In the genomic region with DNA sequence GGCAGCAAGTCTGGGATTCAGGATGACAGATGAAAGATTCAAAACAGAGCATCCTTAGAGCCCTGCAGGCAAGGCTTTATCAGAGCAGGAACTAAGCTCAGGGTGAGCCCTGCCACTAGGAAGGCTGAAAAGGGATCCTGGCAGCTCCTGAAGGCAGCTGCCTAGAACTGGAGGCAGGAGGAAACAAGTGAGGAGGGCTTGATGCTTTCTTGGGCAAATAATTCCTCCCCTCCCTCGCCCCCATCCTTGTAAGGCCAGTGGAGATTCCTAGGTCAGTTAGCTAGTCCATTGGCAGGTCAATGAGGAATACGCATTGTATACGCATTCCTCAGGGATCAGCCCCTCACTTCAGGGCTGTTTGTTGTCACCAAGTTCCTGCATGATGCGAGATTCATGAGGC, we compare ENCODE assay signal across 26 mouse cellular contexts. TPM values are rescaled to one million over a fixed set of nuclear protein-coding genes. Genes with fewer than 3 reads are reported as not detected.
DNase-seq lines count a peak whose midpoint lies in the region; ATAC-seq lines count a peak whose summit lies in the region.
"Had no signal": no experiment of that assay in that cellular context is flagged by ENCODE, and none has a peak within 500 bp of the region (broad histone marks: within the 10 kb centered on the region; RNA-seq: fewer than 3 reads in every experiment).

No protein-coding gene starts in this region.

- H3K36me3 ChIP-seq in heart, embryonic 14.5 days (ENCODE audit: control insufficient read depth, insufficient read depth, low read length) = no peaks in the 10 kb centered on the region
- no peaks in the 10 kb centered on the region for H3K36me3 ChIP-seq in embryonic facial prominence, embryonic 14.5 days (ENCODE audit: control insufficient read depth, insufficient read depth, low read length)
- H3K36me3 ChIP-seq in neural tube, embryonic 15.5 days = no peaks in the 10 kb centered on the region
- H3K36me3 ChIP-seq: embryonic facial prominence, embryonic 12.5 days; intestine, embryonic 15.5 days had no signal

- no peaks in the 10 kb centered on the region for H3K9me3 ChIP-seq in heart, embryonic 14.5 days (ENCODE audit: control insufficient read depth, low read length)
- H3K9me3 ChIP-seq in embryonic facial prominence, embryonic 14.5 days (ENCODE audit: control insufficient read depth, low read length) = no peaks in the 10 kb centered on the region
- H3K9me3 ChIP-seq in neural tube, embryonic 15.5 days (replicated peaks) = no peaks in the 10 kb centered on the region
- H3K9me3 ChIP-seq: embryonic facial prominence, embryonic 12.5 days; intestine, embryonic 15.5 days had no signal

- peaks cover 34 to 44% of the 10 kb centered on the region in 2 experiments for H3K4me1 ChIP-seq in heart, embryonic 14.5 days (ENCODE audit: control insufficient read depth in 2 of 2, insufficient read depth in 2 of 2, low read length in 2 of 2)
- H3K4me1 ChIP-seq in embryonic facial prominence, embryonic 14.5 days (ENCODE audit: control insufficient read depth, insufficient read depth, low read length) = peaks cover 33% of the 10 kb centered on the region
- H3K4me1 ChIP-seq in neural tube, embryonic 15.5 days = peaks cover 40% of the 10 kb centered on the region

- no peak overlapping the region for H3K4me3 ChIP-seq in heart, embryonic 14.5 days (ENCODE audit: control insufficient read depth in 1 of 2, insufficient read depth in 1 of 2, low read depth in 1 of 2, low read length in 2 of 2)
- no peak overlapping the region for H3K4me3 ChIP-seq in embryonic facial prominence, embryonic 14.5 days (ENCODE audit: low read depth, low read length)
- no peak overlapping the region for H3K4me3 ChIP-seq in neural tube, embryonic 15.5 days (replicated peaks)
- H3K4me3 ChIP-seq: embryonic facial prominence, embryonic 12.5 days; erythroblast, embryonic 14.5 days; intestine, embryonic 15.5 days had no signal

- ATAC-seq in heart, embryonic 14.5 days (ENCODE audit: insufficient number of reproducible peaks, insufficient read depth, low FRiP score, low read depth) = no peak
- ATAC-seq in embryonic facial prominence, embryonic 14.5 days (ENCODE audit: low read depth) = no peak
- no peak for ATAC-seq in megakaryocyte-erythroid progenitor cell, adult 5-6 weeks (replicated peaks; ENCODE audit: low FRiP score, low TSS enrichment, poor library complexity, severe bottlenecking)
- no peak for ATAC-seq in neural tube, embryonic 15.5 days (ENCODE audit: low FRiP score)
- ATAC-seq: forebrain, embryonic 16.5 days; intestine, embryonic 15.5 days had no signal

- no peaks in the 10 kb centered on the region for H3K27me3 ChIP-seq in heart, embryonic 14.5 days (ENCODE audit: control insufficient read depth, insufficient read depth, low read length)
- no peaks in the 10 kb centered on the region for H3K27me3 ChIP-seq in embryonic facial prominence, embryonic 14.5 days (replicated peaks; ENCODE audit: control insufficient read depth, insufficient read depth, low read length)
- no peaks in the 10 kb centered on the region for H3K27me3 ChIP-seq in neural tube, embryonic 15.5 days (replicated peaks)
- H3K27me3 ChIP-seq: CH12.LX; embryonic facial prominence, embryonic 12.5 days; intestine, embryonic 15.5 days had no signal

- 53% methylated on average over 4 of the region's 4 CpGs for WGBS in heart, embryonic 14.5 days
- WGBS in embryonic facial prominence, embryonic 14.5 days = 68% methylated on average over 4 of the region's 4 CpGs
- WGBS in neural tube, embryonic 15.5 days = 82% methylated on average over 4 of the region's 4 CpGs

- H3K4me2 ChIP-seq in heart, embryonic 14.5 days (ENCODE audit: low read length) = no peak overlapping the region
- H3K4me2 ChIP-seq in embryonic facial prominence, embryonic 14.5 days (ENCODE audit: low read depth, low read length) = no peak overlapping the region
- no peak overlapping the region for H3K4me2 ChIP-seq in neural tube, embryonic 15.5 days
- H3K4me2 ChIP-seq: embryonic facial prominence, embryonic 12.5 days; hindbrain, embryonic 14.5 days; intestine, embryonic 15.5 days had no signal

- peak; percentile 90 for DNase-seq in heart, adult 11 months
- no peak for DNase-seq in heart, adult 18-20 months
- no peak for DNase-seq in heart, adult 8-10 months (ENCODE audit: low spot score)
- DNase-seq in 3T3-L1 (ENCODE audit: low read depth, low spot score) = peak; percentile 36
- DNase-seq in embryonic facial prominence, embryonic 14.5 days (ENCODE audit: low spot score) = no peak
- DNase-seq: adrenal gland, adult 2 months; adrenal gland, postnatal 36 days; cerebellum, adult 2 months; cerebellum, postnatal 14 days; embryo, embryonic 11 days; gastrocnemius, postnatal 10 days; heart, postnatal 4 days; kidney, adult 18-20 months had no signal

- H3K27ac ChIP-seq in heart, embryonic 14.5 days (replicated peaks in 1 of 2; ENCODE audit: control insufficient read depth in 1 of 2, insufficient read depth in 1 of 2, low read depth in 2 of 2, low read length in 2 of 2) = peak overlapping the region; percentile 11 to 17; a peak in 1 of 4 replicates
- H3K27ac ChIP-seq in embryonic facial prominence, embryonic 14.5 days (replicated peaks; ENCODE audit: low read depth, low read length) = peak overlapping the region; percentile 8; the same call in 1 of the 2 replicates
- H3K27ac ChIP-seq in neural tube, embryonic 15.5 days (replicated peaks) = no peak overlapping the region
- H3K27ac ChIP-seq: embryonic facial prominence, embryonic 12.5 days; hindbrain, embryonic 14.5 days; intestine, embryonic 15.5 days had no signal

- no peak overlapping the region for H3K9ac ChIP-seq in heart, embryonic 14.5 days (ENCODE audit: low read length)
- H3K9ac ChIP-seq in embryonic facial prominence, embryonic 14.5 days (ENCODE audit: low read depth, low read length) = no peak overlapping the region
- no peak overlapping the region for H3K9ac ChIP-seq in neural tube, embryonic 15.5 days (replicated peaks)
- H3K9ac ChIP-seq: embryonic facial prominence, embryonic 12.5 days; hindbrain, embryonic 14.5 days; intestine, embryonic 15.5 days had no signal

RNA-seq across cellular contexts. Expression of a gene that starts 54.1 kb away (rescaled TPM):
- not detected for total RNA-seq in heart, adult 18-20 months (2021)
- 0.28 TPM in 1 of 2 replicates, not detected in the other for polyA plus RNA-seq in heart, embryonic 14.5 days (2014; fragmentation: Nextera tagmentation; extraction: Ambion mirVana)
- total RNA-seq in heart, adult 8-10 months (2022) = not detected
- polyA plus RNA-seq in embryonic facial prominence, embryonic 14.5 days (2014; fragmentation: Nextera tagmentation; extraction: Ambion mirVana) = 0.13 and 0.36 TPM in 2 replicates
- not detected in 2 replicates for total RNA-seq in megakaryocyte-erythroid progenitor cell, adult 5-6 weeks (2014; fragmentation: Nextera tagmentation)
- not detected in 2 replicates for total RNA-seq in megakaryocyte-erythroid progenitor cell, adult 5-6 weeks (2017)
- 0.38 and 0.73 TPM in 2 replicates for polyA plus RNA-seq in neural tube, embryonic 15.5 days (2015; fragmentation: Nextera tagmentation; extraction: Ambion mirVana)
- total RNA-seq: adrenal gland, adult 2 months; adrenal gland, postnatal 36 days; CH12.LX; common myeloid progenitor, adult 5-6 weeks; gastrocnemius, postnatal 10 days; gastrocnemius, postnatal 4 days had no signal
- polyA plus RNA-seq: adrenal gland, adult 2 months; erythroblast, embryonic 14.5 days; forebrain, embryonic 11.5 days; intestine, embryonic 15.5 days; kidney, embryonic 14.5 days had no signal

Comparison
In these comparisons a context has a peak if more than half of its experiments do, and no peak if none do; other contexts are left out.
1. DNase-seq: peak in heart, adult 11 months (single experiment) and 3T3-L1 (single experiment); none in heart, adult 18-20 months (0 of 2), heart, adult 8-10 months (single experiment) and embryonic facial prominence, embryonic 14.5 days (single experiment).